Mouse (Mus musculus) liver, adult 2 months (tissue): ENCODE measurements around the gene Lmbr1. TPM values are rescaled to one million over a fixed set of nuclear protein-coding genes. Genes with fewer than 3 reads are reported as not detected.

Experiments used
- DNase-seq: peaks from one replicate; pipeline ENCODE4 v3.0.0-alpha.2; 2011; ENCODE audit warnings: low read depth, low spot score; ENCODE audit errors: extremely low read depth
- H3K27ac ChIP-seq: fragments of 200-500 bp; replicated peaks from 2 replicates; pipeline ENCODE4 v1.5.1; 2012; ENCODE audit warnings: low read depth, mild to moderate bottlenecking, control low read depth, inconsistent platforms, low read length; ENCODE audit not compliant: insufficient read depth
- H3K27me3 ChIP-seq: fragments of 200-500 bp; 2 replicates; pipeline ENCODE4 v1.6.1; 2012; ENCODE audit warnings: mild to moderate bottlenecking, moderate library complexity, low read length, inconsistent platforms; ENCODE audit not compliant: control insufficient read depth, insufficient read depth
- H3K36me3 ChIP-seq: fragments of 200-500 bp; 2 replicates; pipeline ENCODE4 v1.6.1; 2012; ENCODE audit warnings: low read length, inconsistent platforms; ENCODE audit not compliant: control insufficient read depth, insufficient read depth
- H3K4me1 ChIP-seq: fragments of 200-500 bp; 2 replicates; pipeline ENCODE4 v1.6.1; 2011; ENCODE audit warnings: low read length; ENCODE audit not compliant: control insufficient read depth, insufficient read depth
- H3K4me3 ChIP-seq: fragments of 200-500 bp; 2 replicates; pipeline ENCODE4 v1.5.1; 2011; ENCODE audit warnings: low read depth, mild to moderate bottlenecking, control low read depth, low read length, moderate library complexity; ENCODE audit not compliant: insufficient read depth
- H3K79me2 ChIP-seq: fragments of 200-500 bp; 2 replicates; pipeline ENCODE4 v1.6.1; 2012; ENCODE audit warnings: inconsistent platforms, mild to moderate bottlenecking, low read length, moderate library complexity; ENCODE audit not compliant: control insufficient read depth, insufficient read depth
- H3K9ac ChIP-seq: fragments of 200-500 bp; 2 replicates; pipeline ENCODE4 v1.6.1; 2012; ENCODE audit warnings: low read depth, mild to moderate bottlenecking, control low read depth, inconsistent platforms, low read length
- CTCF ChIP-seq: fragments of 200-500 bp; IDR thresholded peaks from 2 replicates; pipeline ENCODE4 v1.5.1; 2011; ENCODE audit warnings: low read depth, low read length, control low read depth
- POLR2A ChIP-seq: fragments of 200-500 bp; IDR thresholded peaks from 2 replicates; pipeline ENCODE4 v1.6.1; 2011; ENCODE audit warnings: low read length, control low read depth; ENCODE audit not compliant: insufficient read depth; ENCODE audit errors: extremely low read depth
- WGBS: fragments of 180-500 bp; shearing (Covaris S2); methylation state at CpG from one replicate; pipeline ENCODE4 v1.1.7; 2018; 5-methylcytosine and 5-hydroxymethylcytosine counted together
- polyA plus RNA-seq: library from polyadenylated mRNA; depleted of rRNA; stranded (reverse); fragments of >200 nt; gene quantifications from 2 replicates; pipeline ENCODE4 v1.2.3, GENCODE M21; 2012
- total RNA-seq: library from RNA; depleted of rRNA; stranded (reverse); fragments of >200 nt; gene quantifications from 2 replicates; pipeline ENCODE4 v1.2.3, GENCODE M21; 2014

Lmbr1 gene
- total and polyA plus RNA-seq, 2 experiments: 1.3 to 4.2 TPM

DNA sequence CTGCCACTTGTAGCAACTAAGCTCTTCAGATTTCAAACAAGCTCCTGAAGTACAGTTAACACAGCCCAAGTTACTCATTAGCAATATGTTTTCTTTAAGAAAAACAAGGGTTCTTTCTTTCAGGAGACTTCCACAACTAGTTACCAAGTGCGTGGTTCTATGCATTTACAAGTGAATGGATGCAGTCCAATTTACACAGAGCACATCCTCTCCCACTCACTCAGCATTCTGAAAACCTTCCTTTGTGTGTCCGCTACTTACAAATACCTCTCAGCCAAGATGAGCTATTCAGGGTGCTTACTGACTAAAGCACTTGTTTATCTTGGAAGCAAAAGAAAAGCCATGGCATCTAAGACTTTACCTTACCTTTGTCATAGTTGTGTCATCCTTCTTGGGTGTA is 124.3 kb downstream of the Lmbr1 start:
- 81% methylated on average over 2 of the region's 2 CpGs for WGBS
- TF ChIP-seq CTCF (no peak), POLR2A (no peak)
- Histone ChIP-seq H3K9ac (no peak overlapping the region), H3K79me2 (no peaks in the 10 kb centered on the region), H3K36me3 (no peaks in the 10 kb centered on the region; the same call in 1 of the 2 replicates), H3K27ac (no peak overlapping the region), H3K4me1 (no peaks in the 10 kb centered on the region; the same call in 1 of the 2 replicates), H3K4me3 (no peak overlapping the region), H3K27me3 (no peaks in the 10 kb centered on the region)
- peak; percentile 21 for DNase-seq

DNA sequence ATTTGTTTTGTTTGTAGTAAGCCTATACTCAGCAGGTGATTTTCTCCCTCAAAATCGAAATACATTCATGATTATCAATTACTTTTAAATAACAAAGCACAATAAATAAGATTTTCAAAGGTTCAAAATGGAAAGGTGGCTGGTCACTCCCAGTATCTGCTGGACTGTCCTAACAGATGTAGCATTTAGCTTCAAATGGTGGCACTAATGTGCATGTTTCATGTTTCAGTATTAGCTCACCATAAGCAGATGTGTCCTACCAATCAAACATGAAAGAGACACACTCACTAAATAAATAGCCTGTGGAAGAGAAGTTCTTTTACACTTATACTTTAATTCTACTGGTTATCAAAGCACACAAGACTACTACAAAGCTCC is 126.7 kb downstream of the Lmbr1 start:
- no peaks in the 10 kb centered on the region for H3K27me3 ChIP-seq
- no peak overlapping the region for H3K4me3 ChIP-seq
- no peak overlapping the region for H3K9ac ChIP-seq
- DNase-seq: no peak
- WGBS: 78% methylated on average over 1 of the region's 1 CpGs
- H3K36me3 ChIP-seq: no peaks in the 10 kb centered on the region; the same call in 1 of the 2 replicates
- H3K27ac ChIP-seq: no peak overlapping the region
- no peaks in the 10 kb centered on the region for H3K79me2 ChIP-seq
- no peaks in the 10 kb centered on the region; the same call in 1 of the 2 replicates for H3K4me1 ChIP-seq
- TF ChIP-seq POLR2A (no peak), CTCF (no peak)

DNA sequence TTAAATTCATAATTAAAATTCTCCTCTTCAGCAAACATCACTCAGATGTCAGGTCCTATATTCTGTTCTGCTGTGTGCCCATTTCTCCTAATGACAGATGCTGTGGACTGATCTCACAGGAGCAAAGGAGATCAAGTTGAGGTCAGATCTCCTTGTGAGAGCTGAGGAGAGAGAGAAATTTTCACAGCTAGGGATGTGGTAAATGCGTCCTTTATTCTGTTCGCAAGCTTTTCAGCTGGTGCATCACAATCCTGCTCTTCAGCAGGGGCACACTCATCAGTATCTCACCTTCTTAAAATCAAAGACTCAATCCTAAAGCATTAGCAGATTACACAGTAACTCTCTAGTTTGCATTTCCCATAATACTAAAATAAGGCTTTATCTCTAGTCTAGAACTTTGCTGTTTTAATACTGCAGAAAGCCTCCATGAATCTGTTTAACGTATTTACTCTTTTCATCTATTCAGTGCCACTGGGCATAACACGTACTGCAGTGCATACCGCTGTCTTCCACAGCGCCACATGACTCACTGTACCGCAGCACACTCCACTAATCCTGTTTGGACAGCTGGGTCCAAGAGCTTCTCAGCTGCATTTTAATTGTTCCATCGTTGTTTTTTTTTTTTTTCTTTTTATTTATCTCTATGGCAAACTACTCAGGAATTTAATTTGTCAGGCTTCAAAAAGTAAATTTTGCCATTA is 127.2 kb downstream of the Lmbr1 start:
- Histone ChIP-seq H3K4me3 (no peak overlapping the region), H3K9ac (no peak overlapping the region), H3K27me3 (no peaks in the 10 kb centered on the region), H3K4me1 (no peaks in the 10 kb centered on the region; the same call in 1 of the 2 replicates), H3K36me3 (no peaks in the 10 kb centered on the region; the same call in 1 of the 2 replicates), H3K27ac (no peak overlapping the region), H3K79me2 (no peaks in the 10 kb centered on the region)
- no peak for DNase-seq
- TF ChIP-seq POLR2A (no peak), CTCF (no peak)
- WGBS: 88% methylated on average over 8 of the region's 8 CpGs

DNA sequence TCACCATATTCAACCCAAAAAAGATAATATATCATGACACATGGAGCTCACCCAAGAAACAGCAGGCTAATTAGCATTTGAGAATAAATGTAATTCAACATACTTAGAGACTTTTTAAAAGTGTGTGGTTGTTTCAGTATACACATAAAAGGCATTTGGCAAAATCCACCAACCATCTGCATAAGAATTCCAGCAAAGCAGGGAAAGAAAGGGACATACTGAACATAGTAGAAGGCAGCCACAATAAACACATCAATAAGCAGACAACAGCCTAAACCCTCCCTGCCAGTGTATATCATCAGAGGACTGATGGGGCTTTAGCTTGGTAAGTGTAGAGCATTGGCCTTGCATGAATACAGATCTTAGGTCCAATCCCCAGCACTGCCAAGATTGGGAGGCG is 133.4 kb downstream of the Lmbr1 start:
- WGBS: 86% methylated on average over 1 of the region's 1 CpGs

DNA sequence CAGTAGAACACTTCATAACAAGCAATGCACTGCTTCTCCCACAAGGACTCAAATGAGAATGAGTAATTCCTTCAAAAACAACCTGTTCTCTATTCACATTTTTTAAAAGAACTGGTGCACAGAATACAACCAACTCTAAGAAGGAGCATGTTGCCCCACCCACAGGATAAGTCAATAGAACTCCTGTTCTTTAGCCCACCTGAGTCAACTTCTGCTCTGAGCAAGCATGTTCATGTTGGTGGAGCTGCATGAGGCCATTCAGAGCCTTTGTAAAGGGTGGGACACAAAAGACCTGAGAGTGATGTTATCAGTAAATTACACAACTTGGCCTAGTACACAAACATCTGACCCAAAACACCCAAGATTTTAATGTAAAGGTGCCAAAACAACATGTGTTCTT is 139.8 kb downstream of the Lmbr1 start:
- no peak overlapping the region for H3K9ac ChIP-seq
- peaks cover 3% of the 10 kb centered on the region; the same call in 1 of the 2 replicates for H3K36me3 ChIP-seq
- H3K4me3 ChIP-seq: no peak overlapping the region
- no peaks in the 10 kb centered on the region for H3K79me2 ChIP-seq
- H3K27me3 ChIP-seq: no peaks in the 10 kb centered on the region
- no peak overlapping the region for H3K27ac ChIP-seq
- no peak for DNase-seq
- TF ChIP-seq CTCF (no peak), POLR2A (no peak)
- H3K4me1 ChIP-seq: no peaks in the 10 kb centered on the region

More for the DNA sequence above, 133.4 kb downstream of the Lmbr1 start:
- no peaks in the 10 kb centered on the region for H3K27me3 ChIP-seq
- peaks cover 6% of the 10 kb centered on the region for H3K4me1 ChIP-seq
- no peak for TF ChIP-seq POLR2A
- no peak for TF ChIP-seq CTCF
- H3K9ac ChIP-seq: no peak overlapping the region
- no peak for DNase-seq
- H3K79me2 ChIP-seq: no peaks in the 10 kb centered on the region
- H3K36me3 ChIP-seq: no peaks in the 10 kb centered on the region
- no peak overlapping the region for H3K4me3 ChIP-seq
- no peak overlapping the region for H3K27ac ChIP-seq

DNA sequence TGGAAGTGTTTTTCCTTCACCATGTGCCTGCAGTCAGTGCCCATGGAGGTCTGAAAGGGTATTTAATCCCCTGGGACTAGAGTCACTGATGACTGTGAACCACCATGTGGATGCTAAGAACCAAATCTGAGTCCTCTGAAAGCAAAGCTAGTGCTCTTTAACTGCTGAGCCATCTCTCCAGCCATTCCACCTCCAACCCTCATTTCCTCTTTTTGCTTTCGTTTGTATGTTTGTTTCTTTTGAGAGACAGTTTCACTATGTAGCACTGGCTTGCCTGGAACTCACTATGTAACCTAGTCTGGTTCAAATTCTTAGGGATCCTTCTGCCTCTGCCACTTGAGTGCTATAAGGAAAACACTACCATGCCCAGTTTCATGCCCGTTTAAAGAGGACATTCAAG is 147.7 kb downstream of the Lmbr1 start:
- no peak for DNase-seq
- Histone ChIP-seq H3K4me1 (no peaks in the 10 kb centered on the region), H3K79me2 (no peaks in the 10 kb centered on the region), H3K27ac (no peak overlapping the region), H3K36me3 (peaks cover 5% of the 10 kb centered on the region; the same call in 1 of the 2 replicates), H3K27me3 (no peaks in the 10 kb centered on the region), H3K9ac (no peak overlapping the region), H3K4me3 (no peak overlapping the region)
- no peak for TF ChIP-seq CTCF
- TF ChIP-seq POLR2A: no peak
- 75% methylated on average over 2 of the region's 2 CpGs for WGBS
